Mouse (Mus musculus): ENCODE measurements around the gene Nrap.

DNA sequence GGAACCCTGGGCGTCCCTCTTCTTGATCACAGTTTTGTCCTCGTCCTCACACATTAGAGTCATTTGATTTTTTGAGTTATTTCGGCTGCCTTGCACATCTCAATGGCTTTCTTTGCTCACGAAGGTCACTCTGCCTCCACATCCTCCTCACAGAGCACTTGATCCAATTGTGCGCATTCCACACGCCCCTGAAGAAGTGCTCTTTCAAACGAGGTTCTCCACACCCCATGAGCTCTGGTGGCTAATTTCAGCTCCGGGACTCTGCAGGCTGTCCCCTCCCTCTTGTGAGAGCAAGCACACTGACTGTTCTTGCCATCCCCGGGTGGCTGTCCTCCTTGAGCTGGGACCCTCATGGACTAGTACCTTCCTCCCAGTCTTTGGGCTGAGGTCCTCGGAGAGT, 64.2 kb downstream of the Nrap start:
- TF ChIP-seq POLR2A (IDR thresholded peaks at IDR 0.05; ENCODE audit: insufficient read depth, low read length) (no peak), CTCF (IDR thresholded peaks at IDR 0.05; ENCODE audit: low read depth, low read length) (no peak), EP300 (IDR thresholded peaks at IDR 0.05; ENCODE audit: insufficient read depth, low read depth, low read length) (no peak)
